Mouse (Mus musculus) heart, adult 2 months (tissue): Measurements from ENCODE around the gene 4930568D16Rik. TPM values are rescaled to one million over a fixed set of nuclear protein-coding genes. Genes with fewer than 3 reads are reported as not detected.

Source experiments
- DNase-seq, 2 experiments: peaks; one replicate each; pipeline ENCODE4 v3.0.0; 2021
- H3K27ac ChIP-seq: fragments of 200-600 bp; 2 replicates; pipeline ENCODE4 v1.8.1; 2022
- H3K27me3 ChIP-seq: fragments of 200-500 bp; 2 replicates; pipeline ENCODE4 v1.6.1; 2012; ENCODE audit warnings: mild to moderate bottlenecking, low read length, inconsistent platforms, mixed read lengths; ENCODE audit not compliant: control insufficient read depth, insufficient read depth
- H3K36me3 ChIP-seq: fragments of 200-500 bp; 2 replicates; pipeline ENCODE4 v1.6.1; 2012; ENCODE audit warnings: low read length, inconsistent platforms; ENCODE audit not compliant: control insufficient read depth, insufficient read depth
- H3K4me1 ChIP-seq: fragments of 200-500 bp; 2 replicates; pipeline ENCODE4 v1.6.1; 2011; ENCODE audit warnings: low read length; ENCODE audit not compliant: control insufficient read depth, insufficient read depth
- H3K4me3 ChIP-seq: fragments of 200-600 bp; 2 replicates; pipeline ENCODE4 v1.8.1; 2022
- H3K79me2 ChIP-seq: fragments of 200-500 bp; replicated peaks from 2 replicates; pipeline ENCODE4 v1.6.1; 2012; ENCODE audit warnings: mild to moderate bottlenecking, inconsistent platforms, low read length, moderate library complexity, mixed read lengths; ENCODE audit not compliant: control insufficient read depth, insufficient read depth
- H3K9ac ChIP-seq: fragments of 200-500 bp; 2 replicates; pipeline ENCODE4 v1.6.1; 2012; ENCODE audit warnings: low read depth, mild to moderate bottlenecking, control low read depth, inconsistent platforms, low read length, mixed read lengths
- CTCF ChIP-seq: fragments of 200-600 bp; IDR thresholded peaks from 2 replicates; pipeline ENCODE4 v1.8.1; 2022; ENCODE audit warnings: antibody characterized with exemption, mild to moderate bottlenecking, moderate library complexity
- EP300 ChIP-seq: fragments of 200-500 bp; IDR thresholded peaks from 2 replicates; pipeline ENCODE4 v1.6.1; 2011; ENCODE audit warnings: low read depth, low read length, control low read depth; ENCODE audit not compliant: insufficient read depth
- POLR2A ChIP-seq: fragments of 200-500 bp; IDR thresholded peaks from 2 replicates; pipeline ENCODE4 v1.6.1; 2011; ENCODE audit warnings: mild to moderate bottlenecking, low read depth, low read length, control low read depth; ENCODE audit not compliant: insufficient read depth
- WGBS: fragments of 180-500 bp; shearing (Covaris S2); methylation state at CpG from one replicate; pipeline ENCODE4 v1.1.7; 2018; 5-methylcytosine and 5-hydroxymethylcytosine counted together
- intact Hi-C: fragments of 180-260 bp; cut with DNase I; formaldehyde crosslinking; loops from one replicate; pipeline ENCODE4 v1.15.1; 2025
- long read RNA-seq: library from polyadenylated mRNA; stranded (forward); transcript quantifications from one replicate; pipeline ENCODE4 v2.0.0, GENCODE M21; 2021
- polyA plus RNA-seq: library from polyadenylated mRNA; depleted of rRNA; stranded (reverse); fragments of >200 nt; gene quantifications from 2 replicates; pipeline ENCODE4 v1.2.3, GENCODE M21; 2012; rRNA removed
- total RNA-seq, 2 experiments: library from RNA; stranded (reverse); gene quantifications; 2 replicates each; pipeline ENCODE4 v1.2.3; 2021

4930568D16Rik gene
- not detected for total RNA-seq
- polyA plus RNA-seq, result not detected in 2 replicates
- long read RNA-seq, result 0 reads

GRCm38 (mm10) chr2:35367629-35368028, at the start of gene 4930568D16Rik:
4930568D16Rik (minus strand) TSS chr2:35367729.
- no peaks in the 10 kb centered on the region for H3K79me2 ChIP-seq
- DNase-seq, result no peak
- no peak for TF ChIP-seq CTCF
- no peak for TF ChIP-seq POLR2A
- TF ChIP-seq EP300, result no peak
- intact Hi-C loops, result no loop called here
- WGBS, result 43% methylated on average over 2 of the region's 2 CpGs
- no peak within 1 kb of the TSS for H3K4me3 ChIP-seq
- no peaks in the 10 kb centered on the region for H3K27me3 ChIP-seq
- H3K36me3 ChIP-seq, result no peaks in the 10 kb centered on the region
- no peak within 1 kb of the TSS for H3K27ac ChIP-seq
- H3K4me1 ChIP-seq, result no peaks in the 10 kb centered on the region
- no peak within 1 kb of the TSS for H3K9ac ChIP-seq

GRCm38 (mm10) chr2:35417231-35417630, 49.7 kb upstream of the 4930568D16Rik start:
- intact Hi-C loops, result no loop called here
- Histone ChIP-seq H3K79me2 (no peaks in the 10 kb centered on the region), H3K27me3 (no peaks in the 10 kb centered on the region), H3K27ac (no peak overlapping the region; the same call in 1 of the 2 replicates), H3K36me3 (0 out of 2 replicates have a peak, but pooled peaks cover 2% of the 10 kb centered on the region), H3K4me1 (peaks cover 7% of the 10 kb centered on the region), H3K4me3 (no peak overlapping the region), H3K9ac (no peak overlapping the region)
- no peak for TF ChIP-seq POLR2A
- TF ChIP-seq CTCF, result no peak
- TF ChIP-seq EP300, result no peak
- no peak for DNase-seq
- WGBS, result 36% methylated on average over 1 of the region's 1 CpGs

- intact Hi-C loops, result no loop called here
- H3K27ac ChIP-seq, result no peak overlapping the region; the same call in 1 of the 2 replicates
- TF ChIP-seq CTCF, result no peak
- TF ChIP-seq POLR2A, result no peak
- TF ChIP-seq EP300, result no peak
- H3K27me3 ChIP-seq, result no peaks in the 10 kb centered on the region
- 0 out of 2 replicates have a peak, but pooled peaks cover 2% of the 10 kb centered on the region for H3K36me3 ChIP-seq
- no peak for DNase-seq
- H3K4me1 ChIP-seq, result peaks cover 9% of the 10 kb centered on the region
- H3K9ac ChIP-seq, result no peak overlapping the region
- 55% methylated on average over 6 of the region's 6 CpGs for WGBS
- no peak overlapping the region for H3K4me3 ChIP-seq
- no peaks in the 10 kb centered on the region for H3K79me2 ChIP-seq
Measured at GRCm38 (mm10) chr2:35416473-35416872, 48.9 kb upstream of the 4930568D16Rik start.

GRCm38 (mm10) chr2:35412810-35413209, 45.3 kb upstream of the 4930568D16Rik start:
- Histone ChIP-seq H3K9ac (no peak overlapping the region), H3K4me3 (no peak overlapping the region), H3K36me3 (peaks cover 2% of the 10 kb centered on the region; the same call in 1 of the 2 replicates), H3K27ac (no peak overlapping the region), H3K79me2 (no peaks in the 10 kb centered on the region), H3K27me3 (no peaks in the 10 kb centered on the region), H3K4me1 (peaks cover 15% of the 10 kb centered on the region)
- intact Hi-C loops, result no loop called here
- 86% methylated on average over 3 of the region's 3 CpGs for WGBS
- DNase-seq, result no peak
- TF ChIP-seq EP300, result no peak
- TF ChIP-seq POLR2A, result no peak
- no peak for TF ChIP-seq CTCF

- H3K4me3 ChIP-seq, result no peak overlapping the region
- intact Hi-C loops, result no loop called here
- TF ChIP-seq POLR2A (no peak), EP300 (no peak), CTCF (no peak)
- H3K79me2 ChIP-seq, result no peaks in the 10 kb centered on the region
- 68% methylated on average over 2 of the region's 2 CpGs for WGBS
- no peaks in the 10 kb centered on the region for H3K27me3 ChIP-seq
- H3K36me3 ChIP-seq, result peaks cover 2% of the 10 kb centered on the region; the same call in 1 of the 2 replicates
- H3K9ac ChIP-seq, result no peak overlapping the region
- no peak for DNase-seq
- peaks cover 15% of the 10 kb centered on the region for H3K4me1 ChIP-seq
- no peak overlapping the region for H3K27ac ChIP-seq
Measured at GRCm38 (mm10) chr2:35412246-35412645, 44.7 kb upstream of the 4930568D16Rik start.

- TF ChIP-seq EP300 (no peak), CTCF (no peak), POLR2A (no peak)
- Histone ChIP-seq H3K27me3 (no peaks in the 10 kb centered on the region), H3K79me2 (no peaks in the 10 kb centered on the region), H3K4me1 (peaks cover 12% of the 10 kb centered on the region), H3K4me3 (no peak overlapping the region), H3K9ac (no peak overlapping the region), H3K36me3 (peaks cover 2% of the 10 kb centered on the region; the same call in 1 of the 2 replicates), H3K27ac (no peak overlapping the region)
- intact Hi-C loops, result no loop called here
- DNase-seq, result no peak
- 51% methylated on average over 10 of the region's 10 CpGs for WGBS
Measured at GRCm38 (mm10) chr2:35411640-35412190, 44.2 kb upstream of the 4930568D16Rik start.
